In the genomic region with DNA sequence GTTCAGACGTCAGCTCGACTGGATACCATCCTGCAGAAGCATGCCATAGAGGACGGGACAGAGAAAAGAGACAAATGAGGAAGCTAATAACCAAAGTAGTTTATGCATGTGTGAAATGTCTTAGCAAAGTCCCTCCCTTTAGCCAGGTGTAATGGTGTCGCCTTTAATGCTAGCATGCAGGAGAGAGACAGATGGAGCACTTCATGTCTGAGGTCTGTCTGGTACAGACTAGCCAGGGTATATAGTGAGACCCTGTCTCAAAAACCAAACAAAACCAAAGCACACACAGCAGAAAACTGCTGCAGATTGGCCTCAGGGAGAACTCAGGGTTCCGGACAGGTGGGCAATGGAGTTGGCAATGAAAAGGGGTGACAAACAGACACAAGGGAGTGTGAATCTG, we compare ENCODE assay signal across 21 mouse cellular contexts.
DNase-seq lines count a peak whose midpoint lies in the region; ATAC-seq and TF ChIP-seq lines count a peak whose summit lies in the region.
"Had no signal": no experiment of that assay in that cellular context is flagged by ENCODE, and none has a peak within 500 bp of the region (broad histone marks: within the 10 kb centered on the region; RNA-seq: fewer than 3 reads in every experiment).

No protein-coding gene starts in this region.

- no peak for ATAC-seq in forebrain, embryonic 15.5 days (replicated peaks)
- ATAC-seq: CD4-positive, CD25-positive, alpha-beta regulatory T cell, adult 4 months; forebrain, embryonic 13.5 days; forebrain, embryonic 16.5 days had no signal

- no peaks in the 10 kb centered on the region for H3K9me3 ChIP-seq in ES-E14 (ENCODE audit: control insufficient read depth, insufficient read depth, low read depth, low read length)
- H3K9me3 ChIP-seq in forebrain, embryonic 15.5 days: peaks cover 3% of the 10 kb centered on the region; the same call in 1 of the 2 replicates
- H3K9me3 ChIP-seq: forebrain, embryonic 13.5 days had no signal

- H3K4me2 ChIP-seq in forebrain, embryonic 15.5 days (replicated peaks): no peak overlapping the region
- H3K4me2 ChIP-seq: embryonic facial prominence, embryonic 12.5 days; forebrain, embryonic 13.5 days had no signal

- H3K36me3 ChIP-seq in ES-E14 (ENCODE audit: control insufficient read depth, insufficient read depth, low read length, poor library complexity, severe bottlenecking): no peaks in the 10 kb centered on the region
- H3K36me3 ChIP-seq in kidney, adult 2 months (ENCODE audit: control insufficient read depth, insufficient read depth, low read length): no peaks in the 10 kb centered on the region
- no peaks in the 10 kb centered on the region for H3K36me3 ChIP-seq in forebrain, embryonic 15.5 days
- H3K36me3 ChIP-seq: embryonic facial prominence, embryonic 10.5 days; embryonic facial prominence, embryonic 12.5 days had no signal

- no peak for TF ChIP-seq CTCF in kidney, adult 2 months (conservative IDR thresholded peaks at IDR 0.05; ENCODE audit: insufficient read depth, insufficient read length, low read depth, low read length)

- WGBS in kidney, adult 2 months: 58% methylated on average over 5 of the region's 5 CpGs
- 85% methylated on average over 5 of the region's 5 CpGs for WGBS in forebrain, embryonic 15.5 days

- no peak for TF ChIP-seq POLR2A in kidney, adult 2 months (IDR thresholded peaks at IDR 0.05; ENCODE audit: low read depth, low read length)

- in situ Hi-C loops in ES-E14 (cut with MboI; ENCODE audit: low sequenced_read_pairs in 2 of 2, unreplicated experiment in 2 of 2): no loop called here

- H3K4me3 ChIP-seq in ES-E14 (ENCODE audit: insufficient read depth in 1 of 2, low read depth in 1 of 2, low read length in 2 of 2, poor library complexity in 1 of 2, severe bottlenecking in 1 of 2): no peak overlapping the region
- no peak overlapping the region for H3K4me3 ChIP-seq in kidney, adult 2 months (ENCODE audit: insufficient read depth, low read depth, low read length)
- H3K4me3 ChIP-seq in forebrain, embryonic 15.5 days: no peak overlapping the region
- H3K4me3 ChIP-seq: embryonic facial prominence, embryonic 10.5 days; embryonic facial prominence, embryonic 12.5 days; forebrain, embryonic 13.5 days had no signal

- H3K27ac ChIP-seq in ES-E14 (ENCODE audit: insufficient read depth, low read depth, low read length, poor library complexity, severe bottlenecking): peak overlapping the region; percentile 79
- H3K27ac ChIP-seq in kidney, adult 2 months (ENCODE audit: insufficient read depth, low read depth, low read length): no peak overlapping the region
- no peak overlapping the region for H3K27ac ChIP-seq in forebrain, embryonic 15.5 days (replicated peaks)
- H3K27ac ChIP-seq: embryonic facial prominence, embryonic 10.5 days; embryonic facial prominence, embryonic 12.5 days; forebrain, embryonic 13.5 days had no signal

- peaks cover 6 to 11% of the 10 kb centered on the region in 2 experiments; a peak in 3 of 4 replicates for H3K4me1 ChIP-seq in ES-E14 (ENCODE audit: control insufficient read depth in 2 of 2, insufficient read depth in 2 of 2, low read length in 2 of 2, poor library complexity in 1 of 2)
- H3K4me1 ChIP-seq in kidney, adult 2 months (ENCODE audit: control insufficient read depth, insufficient read depth, low read length): no peaks in the 10 kb centered on the region
- no peaks in the 10 kb centered on the region for H3K4me1 ChIP-seq in forebrain, embryonic 15.5 days
- H3K4me1 ChIP-seq: embryonic facial prominence, embryonic 10.5 days; embryonic facial prominence, embryonic 12.5 days; forebrain, embryonic 13.5 days had no signal

- H3K27me3 ChIP-seq in kidney, adult 2 months (replicated peaks; ENCODE audit: control insufficient read depth, insufficient read depth, low read length): no peaks in the 10 kb centered on the region
- H3K27me3 ChIP-seq in forebrain, embryonic 15.5 days: no peaks in the 10 kb centered on the region
- H3K27me3 ChIP-seq: CH12.LX; embryonic facial prominence, embryonic 12.5 days; forebrain, embryonic 13.5 days had no signal

- DNase-seq in heart, adult 11 months: peak; percentile 68
- no peak for DNase-seq in heart, postnatal 10 days
- DNase-seq in ES-E14 (ENCODE audit: low read depth, low spot score): peak; percentile 42
- DNase-seq in ZHBTc4 (ENCODE audit: low read depth, low spot score): peak; percentile 66
- DNase-seq in kidney, adult 2 months: no peak
- DNase-seq: adrenal gland, adult 2 months; adrenal gland, postnatal 10 days; adrenal gland, postnatal 25 days; B cell, adult 2 months; cerebellum, adult 11 months; cerebellum, adult 18-20 months; cerebellum, adult 9-10 months; cerebellum, postnatal 10 days; cerebellum, postnatal 25 days had no signal

- intact Hi-C loops in heart, postnatal 10 days (cut with DNase I): no loop called here

- H3K9ac ChIP-seq in ES-E14 (ENCODE audit: insufficient read depth, low read depth, low read length, poor library complexity, severe bottlenecking): peak overlapping the region; percentile 15; the same call in 1 of the 2 replicates
- H3K9ac ChIP-seq in forebrain, embryonic 15.5 days (replicated peaks): no peak overlapping the region
- H3K9ac ChIP-seq: embryonic facial prominence, embryonic 12.5 days; forebrain, embryonic 13.5 days had no signal

TF ChIP-seq in ES-E14, 5 proteins besides CTCF, POLR2A, EP300 and RAD21:
- no peak for TF ChIP-seq CHD2 (IDR thresholded peaks at IDR 0.05; ENCODE audit: low read depth, low read length)
- TF ChIP-seq MAFK (IDR thresholded peaks at IDR 0.05; ENCODE audit: insufficient read depth, low read depth, low read length): no peak
- TF ChIP-seq ZC3H11A (IDR thresholded peaks at IDR 0.05; ENCODE audit: borderline replicate concordance, low read depth, low read length): no peak
- no peak for TF ChIP-seq ZNF384 (IDR thresholded peaks at IDR 0.05; ENCODE audit: low read depth, low read length)

Comparison
In these comparisons a context has a peak if more than half of its experiments do, and no peak if none do; other contexts are left out.
1. DNase-seq: peak in heart, adult 11 months (single experiment), ES-E14 (single experiment) and ZHBTc4 (single experiment); none in heart, postnatal 10 days (0 of 2) and kidney, adult 2 months (single experiment).